Mouse (Mus musculus): ENCODE data around the gene Emcn. TPM values are rescaled to one million over a fixed set of nuclear protein-coding genes. Genes with fewer than 3 reads are reported as not detected.

Emcn gene
- 10 to 100 TPM; 51.2 to 56.4 TPM for total RNA-seq (2021)

DNA sequence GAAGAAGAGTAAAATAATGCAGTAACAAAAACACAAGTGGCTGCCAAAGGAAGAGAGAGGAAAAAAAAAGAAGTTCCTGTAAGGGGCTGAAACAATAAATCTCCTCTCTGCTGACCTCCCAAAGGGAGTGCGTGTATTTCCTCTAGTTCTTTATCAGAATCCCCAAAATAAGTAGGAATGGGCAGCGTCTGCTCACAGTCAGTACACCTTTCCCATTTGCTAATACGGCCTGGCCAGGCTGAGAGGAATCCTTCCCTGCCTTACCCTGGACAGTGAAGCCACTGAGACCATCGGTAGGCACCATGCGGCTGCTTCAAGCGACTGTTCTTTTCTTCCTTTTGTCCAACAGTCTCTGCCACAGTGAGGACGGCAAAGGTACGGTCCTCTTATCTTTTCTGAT is at the start of gene Emcn:
Emcn (plus strand) TSS at position 130 of the 400 bp plus-strand sequence.
- intact Hi-C loops (cut with DNase I): loop anchor here (5.0 kb wide), 2 partner anchors 59 to 194 kb away; no protein-coding TSS in a partner anchor
- DNase-seq (ENCODE audit: low spot score): no peak

GRCm38 (mm10) chr3:137293174-137293591 is 47.7 kb upstream of the Emcn start:
- intact Hi-C loops (cut with DNase I): no loop called here
- no peak for DNase-seq (ENCODE audit: low spot score)

GRCm38 (mm10) chr3:137298230-137298629 is 42.6 kb upstream of the Emcn start:
- DNase-seq (ENCODE audit: low spot score): no peak

DNA sequence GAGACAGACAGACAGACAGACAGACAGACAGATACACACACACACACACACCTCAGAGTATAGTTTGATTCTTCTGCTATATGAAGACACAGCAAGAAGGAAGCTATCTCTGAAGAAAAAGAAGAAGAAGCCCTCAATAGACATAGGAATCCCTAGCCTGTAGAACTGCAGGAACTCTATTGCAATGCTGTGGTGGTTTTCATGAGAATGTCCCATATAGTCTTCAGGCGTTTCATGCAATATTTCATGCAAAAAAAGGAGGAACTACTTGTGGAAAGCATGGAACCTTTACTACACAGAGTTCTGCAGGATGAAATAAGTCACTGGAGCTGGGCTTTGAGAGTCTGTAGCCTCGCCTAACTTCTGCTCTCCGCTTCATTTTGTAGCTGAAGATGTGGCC is 40.7 kb upstream of the Emcn start:
- intact Hi-C loops (cut with DNase I): no loop called here
- DNase-seq (ENCODE audit: low spot score): no peak

More at GRCm38 (mm10) chr3:137298230-137298629, 42.6 kb upstream of the Emcn start:
- intact Hi-C loops (cut with DNase I): no loop called here

DNA sequence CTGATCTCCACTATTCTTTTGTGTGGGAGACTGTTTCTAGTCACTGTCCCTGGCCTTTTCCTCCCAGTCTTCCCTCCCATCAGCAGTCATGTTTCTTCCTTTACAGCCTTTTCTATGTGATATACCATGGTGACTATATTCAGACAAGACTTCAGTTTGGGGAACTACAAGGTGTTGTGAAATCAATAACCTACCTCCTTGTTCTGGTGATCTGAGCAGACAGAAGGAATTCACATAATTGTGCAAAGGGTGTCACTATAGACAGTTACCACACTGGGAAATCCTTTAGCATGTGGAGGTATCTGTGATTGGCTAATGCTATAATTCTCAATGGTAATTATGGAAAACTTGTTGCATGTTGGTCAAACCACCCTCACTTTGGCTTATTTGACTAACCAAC is 39.7 kb upstream of the Emcn start:
- DNase-seq (ENCODE audit: low spot score): no peak

GRCm38 (mm10) chr3:137302804-137303203 is 38.1 kb upstream of the Emcn start:
- intact Hi-C loops (cut with DNase I): no loop called here
- no peak for DNase-seq (ENCODE audit: low spot score)

More for the DNA sequence above, 39.7 kb upstream of the Emcn start:
- intact Hi-C loops (cut with DNase I): no loop called here

- DNase-seq (ENCODE audit: low spot score): no peak
- intact Hi-C loops (cut with DNase I): no loop called here
These were observed 30.9 kb upstream of the Emcn start for GRCm38 (mm10) chr3:137309959-137310358.

- intact Hi-C loops (cut with DNase I): no loop called here
- DNase-seq (ENCODE audit: low spot score): no peak
These were observed 28.3 kb upstream of the Emcn start for GRCm38 (mm10) chr3:137312540-137312939.

DNA sequence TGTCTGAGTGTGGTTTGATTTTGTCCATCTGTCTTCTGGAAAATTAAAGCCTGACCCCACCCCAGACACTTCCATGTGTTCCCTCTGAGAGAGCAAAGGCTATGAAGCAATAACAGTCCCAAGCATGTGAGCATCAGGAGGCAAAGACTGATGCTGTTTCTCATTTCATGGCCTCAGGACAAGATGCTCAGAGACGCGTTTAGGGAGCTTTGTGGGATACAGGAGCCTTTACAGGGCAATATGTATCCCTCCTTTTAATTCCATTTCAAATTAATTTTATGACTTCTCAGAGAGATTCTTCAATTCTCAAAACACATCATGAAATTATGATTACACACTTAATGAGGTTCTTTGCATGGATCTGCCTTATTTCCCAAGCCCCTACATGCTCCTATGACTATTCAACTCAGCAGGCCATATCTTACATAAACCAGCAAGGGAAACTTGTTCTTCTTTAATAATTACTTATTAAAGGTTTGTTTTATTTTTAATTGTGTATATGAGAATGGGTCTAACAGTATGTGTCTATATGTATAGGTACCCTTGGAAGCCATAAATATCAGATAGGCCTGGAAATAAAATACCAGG is 27.0 kb upstream of the Emcn start:
- intact Hi-C loops (cut with DNase I): no loop called here
- DNase-seq (ENCODE audit: low spot score): no peak

DNA sequence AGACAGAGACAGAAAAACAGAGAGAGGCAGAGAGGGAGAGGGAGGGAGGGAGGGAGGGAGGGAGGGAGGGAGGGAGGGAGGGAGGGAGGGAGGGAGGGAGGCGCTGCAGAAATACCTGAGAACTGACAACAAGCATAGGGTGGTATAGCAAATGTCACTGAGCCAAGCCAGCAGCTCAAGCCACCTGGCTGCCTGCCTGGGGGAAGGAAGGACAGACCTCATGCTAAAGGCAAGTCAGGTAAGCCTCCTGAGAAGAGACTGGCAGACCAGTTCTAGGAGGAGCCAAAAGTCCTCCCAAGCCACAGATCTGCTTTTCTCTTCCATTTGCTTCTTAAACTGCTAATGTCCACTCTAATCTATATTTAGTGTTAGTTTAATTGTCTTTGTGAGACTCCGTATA is 22.5 kb upstream of the Emcn start:
- intact Hi-C loops (cut with DNase I): no loop called here
- no peak for DNase-seq (ENCODE audit: low spot score)

DNA sequence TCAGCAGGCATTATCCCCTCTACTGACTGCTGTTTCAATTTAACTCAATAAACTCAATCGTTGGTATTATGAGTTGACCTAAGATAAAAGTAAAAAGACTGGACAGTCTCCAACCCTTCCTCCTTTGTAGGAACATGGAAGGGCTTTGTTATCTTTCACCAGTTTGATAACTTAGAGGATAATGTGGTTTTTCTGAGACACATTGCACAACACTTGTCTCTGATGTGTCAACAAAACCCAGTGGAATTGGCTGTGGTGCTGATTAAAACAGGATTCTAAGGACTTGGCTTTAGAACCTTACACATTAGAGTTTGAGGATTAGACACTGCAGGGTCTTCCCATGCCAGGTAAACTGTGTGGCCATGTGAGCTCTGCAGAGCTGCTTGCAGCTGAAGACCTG is 20.9 kb upstream of the Emcn start:
- intact Hi-C loops (cut with DNase I): loop anchor here (5.0 kb wide), 3 partner anchors 43 to 173 kb away; no protein-coding TSS in a partner anchor
- DNase-seq (ENCODE audit: low spot score): no peak

DNA sequence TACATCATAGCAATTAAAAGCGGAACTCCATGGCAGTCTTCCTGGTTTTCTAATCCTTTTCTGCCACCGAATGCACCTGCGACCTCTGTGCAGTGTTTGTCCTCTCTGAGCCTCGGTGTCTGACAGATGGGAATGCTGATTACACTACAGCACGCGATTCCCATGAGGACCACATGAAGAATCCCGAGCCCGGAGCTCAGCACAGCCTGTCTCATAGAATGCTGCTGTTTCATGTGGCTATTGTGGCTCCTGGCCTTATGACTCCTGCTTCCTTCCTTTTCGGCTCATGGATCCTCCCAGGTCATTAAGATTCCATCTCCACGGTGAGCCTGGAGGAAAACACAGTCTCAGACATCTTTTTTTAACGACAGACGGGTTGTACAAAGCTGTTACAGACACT is 18.6 kb upstream of the Emcn start:
- intact Hi-C loops (cut with DNase I): loop anchor here (5.0 kb wide), 3 partner anchors 45 to 175 kb away; no protein-coding TSS in a partner anchor
- DNase-seq (ENCODE audit: low spot score): peak; percentile 35

GRCm38 (mm10) chr3:137329898-137330297 is 11.0 kb upstream of the Emcn start:
- no peak for DNase-seq (ENCODE audit: low spot score)
- intact Hi-C loops (cut with DNase I): no loop called here

DNA sequence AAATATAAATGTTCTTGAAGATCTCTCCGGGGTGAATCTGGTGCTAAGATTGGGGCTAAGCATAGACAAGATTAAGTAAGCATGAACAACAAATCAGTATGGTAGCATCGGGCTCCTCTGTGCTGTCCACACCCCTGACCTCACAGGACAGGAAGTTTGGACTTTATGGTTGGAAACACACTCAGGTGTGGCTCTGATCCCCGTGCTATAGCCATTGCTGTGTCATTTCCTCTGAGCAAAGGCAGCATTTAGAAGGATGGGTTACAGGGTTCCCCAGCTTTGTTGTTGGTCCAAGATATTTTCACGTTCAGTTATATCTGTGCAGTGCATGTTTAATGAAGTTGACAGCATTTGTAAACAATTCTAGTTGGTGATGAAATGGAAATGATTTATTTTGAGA is 9.9 kb upstream of the Emcn start:
- intact Hi-C loops (cut with DNase I): no loop called here
- no peak for DNase-seq (ENCODE audit: low spot score)

GRCm38 (mm10) chr3:137332531-137332930 is 8.3 kb upstream of the Emcn start:
- intact Hi-C loops (cut with DNase I): no loop called here
- no peak for DNase-seq (ENCODE audit: low spot score)

GRCm38 (mm10) chr3:137335957-137336356 is 4.9 kb upstream of the Emcn start:
- intact Hi-C loops (cut with DNase I): no loop called here
- DNase-seq (ENCODE audit: low spot score): no peak

DNA sequence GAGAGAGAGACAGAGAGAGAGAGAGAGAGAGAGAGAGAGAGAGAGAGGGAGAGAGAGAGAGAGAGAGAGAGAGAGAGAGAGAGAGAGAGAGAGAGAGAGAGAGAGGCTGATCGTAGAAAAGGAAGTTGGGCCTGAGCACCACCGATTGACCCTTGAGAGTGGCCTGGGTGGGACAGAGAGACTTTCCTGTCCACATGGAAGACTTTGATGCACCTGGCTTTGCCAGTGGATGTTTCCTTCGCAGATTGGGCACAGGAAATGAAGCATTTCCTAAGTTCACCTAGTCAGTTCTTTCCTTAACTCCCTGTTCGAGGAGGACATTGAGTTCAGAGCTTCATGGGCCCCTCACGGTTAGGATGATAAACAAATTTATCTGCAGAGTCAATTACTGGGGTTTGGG is 2.6 kb downstream of the Emcn start:
- DNase-seq (ENCODE audit: low spot score): no peak
- intact Hi-C loops (cut with DNase I): loop anchor here (5.0 kb wide), 2 partner anchors 61 to 196 kb away; no protein-coding TSS in a partner anchor

GRCm38 (mm10) chr3:137351882-137352281 is 11.0 kb downstream of the Emcn start:
- no peak for DNase-seq (ENCODE audit: low spot score)
- intact Hi-C loops (cut with DNase I): no loop called here

- no peak for DNase-seq (ENCODE audit: low spot score)
These were observed 15.8 kb downstream of the Emcn start for GRCm38 (mm10) chr3:137356697-137357096.

GRCm38 (mm10) chr3:137367123-137367825 is 26.4 kb downstream of the Emcn start:
- intact Hi-C loops (cut with DNase I): no loop called here
- no peak for DNase-seq (ENCODE audit: low spot score)

More at GRCm38 (mm10) chr3:137356697-137357096, 15.8 kb downstream of the Emcn start:
- intact Hi-C loops (cut with DNase I): no loop called here

DNA sequence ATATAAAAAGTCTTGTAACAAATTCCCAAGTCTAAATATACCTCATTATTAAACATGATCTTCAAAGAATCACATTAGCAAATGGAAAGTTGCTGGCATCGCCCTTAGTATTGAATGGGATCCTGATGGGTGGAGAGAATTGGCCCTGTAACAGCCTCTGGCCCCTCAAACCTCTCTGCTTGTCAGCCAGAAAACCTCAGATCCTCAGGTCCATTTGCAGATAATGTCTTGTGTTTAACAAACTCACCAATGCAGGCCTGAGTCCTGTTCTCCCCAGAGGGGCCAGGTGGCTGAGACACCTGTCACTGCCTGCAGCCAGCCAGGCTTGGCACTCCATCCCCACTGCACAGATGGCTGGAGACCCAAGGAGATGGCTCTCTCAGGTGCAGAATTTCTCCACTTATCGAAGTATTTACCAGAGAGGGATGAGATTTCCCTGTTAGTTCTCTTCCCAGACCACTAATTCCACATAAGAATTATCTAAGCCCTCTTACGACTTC is 27.0 kb downstream of the Emcn start:
- intact Hi-C loops (cut with DNase I): no loop called here
- DNase-seq (ENCODE audit: low spot score): no peak
